Mouse (Mus musculus): Measurements from ENCODE around the gene Fam131b.
A peak's percentile ranks its signal among the peaks of the same experiment; 100 is the strongest.

Gene Fam131b

GRCm38 (mm10) chr6:42328757-42329156 is 4.3 kb upstream of the Fam131b start:
- DNase-seq (ENCODE audit: low spot score) = no peak

- DNase-seq (ENCODE audit: low spot score) = no peak
Measured at GRCm38 (mm10) chr6:42326509-42326908, 2.1 kb upstream of the Fam131b start.

- DNase-seq (ENCODE audit: low spot score) = peak; percentile 90
Measured at GRCm38 (mm10) chr6:42325268-42325609, 796 bp upstream of the Fam131b start.

GRCm38 (mm10) chr6:42324067-42324481 is 369 bp downstream of the Fam131b start:
- no peak for DNase-seq (ENCODE audit: low spot score)

GRCm38 (mm10) chr6:42323371-42324066 is 924 bp downstream of the Fam131b start:
- no peak for DNase-seq (ENCODE audit: low spot score)

- no peak for DNase-seq (ENCODE audit: low spot score)
Measured at GRCm38 (mm10) chr6:42318293-42318692, 6.2 kb downstream of the Fam131b start.

GRCm38 (mm10) chr6:42310427-42311053 is 13.9 kb downstream of the Fam131b start:
- no peak for DNase-seq (ENCODE audit: low spot score)

GRCm38 (mm10) chr6:42309816-42310378 is 14.5 kb downstream of the Fam131b start:
- DNase-seq (ENCODE audit: low spot score) = no peak

GRCm38 (mm10) chr6:42299362-42299761 is 25.1 kb downstream of the Fam131b start:
- no peak for DNase-seq (ENCODE audit: low spot score)

- no peak for DNase-seq (ENCODE audit: low spot score)
Measured at GRCm38 (mm10) chr6:42295549-42296094, 28.8 kb downstream of the Fam131b start.

GRCm38 (mm10) chr6:42293327-42293726 is 31.1 kb downstream of the Fam131b start:
- no peak for DNase-seq (ENCODE audit: low spot score)

- no peak for DNase-seq (ENCODE audit: low spot score)
Measured at GRCm38 (mm10) chr6:42287562-42287961, 36.9 kb downstream of the Fam131b start.

- DNase-seq (ENCODE audit: low spot score) = no peak
Measured at GRCm38 (mm10) chr6:42286448-42286847, 38.0 kb downstream of the Fam131b start, which contains the start of gene Clcn1. Gene Clcn1, plus strand, starts transcription at chr6:42286685.

GRCm38 (mm10) chr6:42282865-42283528 is 41.4 kb downstream of the Fam131b start:
- DNase-seq (ENCODE audit: low spot score) = no peak

GRCm38 (mm10) chr6:42276151-42276550 is 48.3 kb downstream of the Fam131b start:
- DNase-seq (ENCODE audit: low spot score) = no peak

- DNase-seq (ENCODE audit: low spot score) = no peak
Measured at GRCm38 (mm10) chr6:42270817-42271216, 53.6 kb downstream of the Fam131b start.

GRCm38 (mm10) chr6:42265391-42266330 is 58.8 kb downstream of the Fam131b start:
- no peak for DNase-seq (ENCODE audit: low spot score)
